Mouse (Mus musculus): ENCODE data around the gene Dusp7.

Dusp7 gene

DNA sequence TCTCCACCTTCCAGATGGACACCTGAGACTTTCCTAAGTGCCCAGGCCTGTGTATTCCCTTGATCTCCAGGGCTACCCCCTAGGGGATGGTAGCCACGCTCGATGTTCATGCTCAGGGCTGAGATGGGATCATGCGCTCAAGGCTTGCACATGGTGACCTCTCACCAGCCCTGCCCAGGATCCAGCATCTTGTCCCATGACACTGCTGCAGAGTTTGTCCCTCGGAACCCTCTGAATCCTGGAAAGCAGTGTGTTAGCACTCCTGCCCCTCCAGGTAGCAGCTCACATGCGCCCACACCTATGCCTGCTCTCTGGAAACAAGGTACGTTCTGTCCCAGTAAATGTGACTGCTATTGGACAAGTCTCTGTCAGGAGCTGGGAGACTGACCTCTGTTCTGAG, 13.6 kb upstream of the Dusp7 start:
- DNase-seq (ENCODE audit: low spot score in 2 of 2), result no peak

DNA sequence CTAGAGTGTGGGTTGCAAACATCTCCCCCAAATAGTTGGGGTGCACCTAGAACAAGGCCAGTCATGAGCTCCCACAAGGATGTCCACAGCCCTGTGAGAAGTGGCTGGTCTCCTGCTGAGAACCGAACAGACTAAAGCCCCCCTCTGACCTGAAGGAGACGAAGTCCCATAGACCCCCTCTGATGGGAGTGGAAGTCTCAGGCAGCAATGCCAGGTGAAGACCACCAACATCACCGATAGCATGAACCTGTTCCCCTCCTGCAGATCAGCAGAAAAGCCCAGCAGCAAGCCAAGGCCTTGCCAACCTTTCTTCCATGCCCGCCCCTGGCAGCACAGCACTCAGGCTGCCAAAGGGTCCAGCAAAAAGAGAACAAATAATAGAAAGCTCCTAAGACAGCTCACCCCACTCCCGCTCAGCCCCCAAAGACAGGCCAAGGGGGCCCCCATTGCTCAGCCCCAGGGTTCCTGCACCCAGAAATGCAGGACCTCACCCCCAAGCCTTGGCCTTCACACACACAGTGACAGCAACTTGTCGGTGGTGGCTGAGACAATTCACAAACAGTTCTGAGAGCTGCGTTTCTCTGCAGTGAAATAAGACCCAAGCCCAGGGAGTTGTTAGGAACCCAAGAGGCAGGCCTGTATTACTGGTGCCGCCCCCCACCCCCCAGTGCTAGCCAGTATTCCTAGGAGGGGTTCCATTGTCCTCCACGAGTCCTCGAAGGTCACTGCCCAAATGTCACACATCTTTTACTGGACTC, 13.0 kb upstream of the Dusp7 start:
- DNase-seq (ENCODE audit: low spot score in 2 of 2), result no peak

DNA sequence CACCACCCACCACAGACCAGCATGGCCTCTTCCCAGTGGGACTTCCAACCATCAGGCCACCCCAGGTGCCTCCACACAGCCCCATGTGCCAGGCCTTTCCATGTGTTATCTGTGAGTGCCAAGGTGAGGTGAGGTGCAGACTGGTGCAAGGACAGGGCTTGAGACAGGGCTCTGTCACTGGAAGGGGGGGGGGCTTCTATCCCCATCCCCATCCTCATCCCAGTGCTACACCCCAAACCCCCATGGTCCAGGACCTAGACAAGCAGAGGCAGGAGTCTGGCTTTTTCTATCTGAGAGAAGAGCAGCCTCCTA, 12.5 kb upstream of the Dusp7 start:
- DNase-seq (ENCODE audit: low spot score in 2 of 2), result no peak

DNA sequence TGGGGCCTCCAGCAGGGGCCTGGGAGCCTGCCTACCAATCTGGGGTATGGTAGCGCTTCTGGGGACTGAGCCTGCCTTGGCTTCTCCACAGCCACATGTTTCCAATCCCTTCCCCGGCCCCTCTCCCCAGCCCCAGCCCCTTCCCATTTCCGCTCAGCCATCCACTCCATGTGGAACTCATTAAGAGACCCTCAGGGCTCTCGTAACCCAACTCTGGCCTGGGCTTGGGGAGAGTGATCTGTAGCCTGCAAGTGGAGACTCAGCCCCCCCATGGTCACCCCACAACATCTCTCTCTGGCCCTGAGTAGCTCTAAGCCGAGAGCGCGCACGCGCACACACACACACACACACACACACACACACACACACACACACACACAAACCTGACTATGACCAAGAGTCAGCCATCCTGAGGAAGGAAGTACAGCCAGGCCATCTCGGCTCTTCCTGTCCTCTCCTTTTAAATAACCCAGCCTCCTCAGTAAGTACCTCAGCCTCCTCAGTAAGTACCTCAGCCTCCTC, 12.0 kb upstream of the Dusp7 start:
- DNase-seq (ENCODE audit: low spot score in 2 of 2), result no peak

DNA sequence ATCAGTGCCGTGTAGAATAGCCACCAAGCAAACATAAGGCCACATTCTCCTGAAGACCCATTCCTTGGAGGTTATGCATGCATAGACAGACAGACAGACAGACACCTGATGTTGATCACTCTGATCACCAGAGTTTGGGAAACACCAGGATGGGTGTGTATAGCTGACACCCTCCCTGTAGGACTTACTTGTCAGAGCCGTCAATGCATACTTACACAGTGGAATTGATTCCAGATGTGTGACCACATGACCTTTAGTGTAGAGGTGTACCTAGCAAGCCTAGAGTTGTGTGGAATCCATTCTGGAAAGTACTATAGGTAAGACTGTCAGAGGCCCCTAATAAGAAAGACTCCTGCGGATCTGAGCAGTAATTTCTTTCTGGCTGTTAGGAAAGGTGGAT, 11.3 kb upstream of the Dusp7 start:
- DNase-seq (ENCODE audit: low spot score in 2 of 2), result no peak

DNA sequence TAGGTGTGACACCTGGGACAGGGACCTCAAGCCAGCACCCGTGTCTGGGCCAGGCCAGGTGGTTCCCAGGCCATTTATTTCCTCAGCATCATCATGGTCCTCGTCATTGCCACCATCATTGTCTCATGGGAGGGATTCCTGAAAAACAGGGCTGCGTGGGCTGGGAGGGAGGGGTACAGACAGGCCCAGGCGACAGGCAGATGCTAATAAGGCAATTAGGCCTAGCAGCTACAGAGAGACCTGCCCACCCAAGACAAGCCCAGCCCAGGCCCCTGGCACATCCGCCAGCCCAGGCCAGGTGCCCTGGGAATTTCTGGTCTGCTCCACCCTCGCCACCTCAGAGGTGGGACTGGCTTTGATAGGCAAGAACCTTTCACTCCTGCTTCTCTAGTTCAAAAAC, 9.1 kb upstream of the Dusp7 start:
- DNase-seq (ENCODE audit: low spot score in 2 of 2), result no peak

DNA sequence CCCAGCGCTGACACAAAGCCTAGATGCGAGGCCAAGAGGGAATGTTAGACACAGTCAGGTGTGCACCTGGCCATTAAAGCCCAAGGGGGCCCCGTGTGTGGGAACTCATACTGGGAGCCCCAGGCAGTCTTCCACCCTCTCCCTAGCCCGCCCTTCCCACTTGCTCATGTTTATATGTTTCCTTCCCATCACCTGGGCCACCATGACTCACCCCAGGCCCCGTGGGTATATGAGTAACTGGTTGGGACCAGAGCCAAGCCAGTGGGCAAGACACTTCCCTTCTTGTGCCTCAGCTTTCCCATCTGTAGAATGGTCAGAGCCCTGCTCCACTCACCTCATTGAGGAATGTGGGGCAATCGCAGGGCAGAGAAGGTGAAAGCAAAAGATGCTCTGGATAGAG, 7.3 kb upstream of the Dusp7 start:
- no peak for DNase-seq (ENCODE audit: low spot score in 2 of 2)

DNA sequence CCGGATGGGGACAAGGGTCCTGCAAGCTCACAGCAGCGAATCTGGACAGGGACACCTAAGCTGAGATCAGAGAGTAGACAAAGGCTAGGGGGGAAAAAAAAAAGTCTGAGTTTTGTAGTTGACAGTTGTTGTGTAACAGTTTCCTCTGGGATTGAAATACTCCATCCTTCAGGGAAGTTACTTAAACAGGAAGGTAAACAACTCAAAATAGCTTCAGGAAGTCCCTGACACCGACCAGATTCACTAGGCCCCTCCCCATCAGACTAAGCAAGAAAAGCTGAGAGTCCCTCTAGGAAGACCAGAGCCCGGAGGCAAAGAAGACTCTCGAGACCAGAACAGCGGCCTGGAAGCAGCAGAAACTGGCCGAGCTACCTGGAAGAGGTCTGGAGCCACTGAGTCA, 3.1 kb upstream of the Dusp7 start:
- no peak for DNase-seq (ENCODE audit: low spot score in 2 of 2)

DNA sequence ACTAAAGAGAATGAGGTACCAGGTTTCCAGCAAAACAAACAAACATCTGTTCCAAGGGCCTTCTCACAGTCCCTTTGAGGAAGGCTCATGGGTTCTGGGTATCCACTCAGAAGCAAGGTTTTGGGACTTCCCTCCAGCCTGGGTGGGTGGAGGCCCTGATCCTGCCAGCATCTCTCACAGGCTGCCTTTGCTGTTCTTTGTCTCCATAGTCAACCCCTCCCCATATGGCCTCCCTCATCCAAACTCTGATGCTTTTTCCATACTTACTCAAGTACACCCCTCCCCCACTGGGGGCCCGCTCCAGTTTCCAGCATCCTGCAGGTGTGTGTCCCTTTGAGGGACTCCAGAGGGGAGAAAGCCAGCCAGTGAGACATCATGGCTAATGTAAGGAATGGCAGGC, 2.2 kb upstream of the Dusp7 start:
- DNase-seq (ENCODE audit: low spot score in 2 of 2), result no peak

DNA sequence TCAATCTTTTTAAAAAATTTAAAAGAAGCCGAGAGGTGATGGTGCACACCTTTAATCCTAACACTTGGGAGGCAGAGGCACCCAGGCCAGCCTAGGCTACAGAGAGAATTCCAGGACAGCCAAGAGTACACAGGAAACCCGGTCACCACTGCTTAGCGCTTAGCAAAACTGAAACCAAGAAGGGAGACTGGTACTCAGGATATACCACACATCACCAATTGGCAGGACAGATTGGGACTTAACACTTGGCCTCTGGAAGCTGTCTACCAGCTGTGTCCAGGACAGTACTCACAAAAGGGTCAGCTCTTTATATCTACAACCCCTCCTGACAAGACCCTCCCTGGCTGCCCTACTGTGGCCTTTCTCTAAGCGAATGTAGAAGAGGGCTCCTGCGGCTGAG, 1.4 kb upstream of the Dusp7 start:
- no peak for DNase-seq (ENCODE audit: low spot score in 2 of 2)

DNA sequence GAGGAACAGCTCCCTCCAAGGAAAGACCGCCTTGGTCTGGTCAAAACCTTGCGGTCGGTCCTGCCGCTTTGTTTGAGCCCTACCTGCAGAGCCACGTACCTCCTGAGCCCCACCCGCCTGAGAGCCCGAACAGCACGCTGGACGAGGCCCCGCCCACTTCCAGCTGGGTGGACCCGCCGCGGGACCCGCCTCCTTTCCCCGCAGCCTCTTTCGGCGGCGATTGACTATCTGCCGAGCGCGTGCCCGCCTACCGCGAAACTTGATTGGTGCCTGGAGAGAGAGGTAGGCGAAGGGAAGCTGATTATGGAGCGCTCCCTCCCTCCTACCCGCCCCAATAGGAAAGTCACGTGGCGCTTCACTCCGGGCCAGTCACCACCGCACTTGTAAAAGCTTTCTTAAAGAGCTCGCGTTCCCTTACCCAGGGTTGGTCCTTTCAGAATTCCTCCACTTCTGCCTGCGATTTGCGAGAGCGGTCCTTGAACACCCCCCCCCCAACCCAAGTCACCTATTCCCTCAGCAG, 780 bp upstream of the Dusp7 start:
- peak; percentile 87 to 91 for DNase-seq (ENCODE audit: low spot score in 2 of 2)

DNA sequence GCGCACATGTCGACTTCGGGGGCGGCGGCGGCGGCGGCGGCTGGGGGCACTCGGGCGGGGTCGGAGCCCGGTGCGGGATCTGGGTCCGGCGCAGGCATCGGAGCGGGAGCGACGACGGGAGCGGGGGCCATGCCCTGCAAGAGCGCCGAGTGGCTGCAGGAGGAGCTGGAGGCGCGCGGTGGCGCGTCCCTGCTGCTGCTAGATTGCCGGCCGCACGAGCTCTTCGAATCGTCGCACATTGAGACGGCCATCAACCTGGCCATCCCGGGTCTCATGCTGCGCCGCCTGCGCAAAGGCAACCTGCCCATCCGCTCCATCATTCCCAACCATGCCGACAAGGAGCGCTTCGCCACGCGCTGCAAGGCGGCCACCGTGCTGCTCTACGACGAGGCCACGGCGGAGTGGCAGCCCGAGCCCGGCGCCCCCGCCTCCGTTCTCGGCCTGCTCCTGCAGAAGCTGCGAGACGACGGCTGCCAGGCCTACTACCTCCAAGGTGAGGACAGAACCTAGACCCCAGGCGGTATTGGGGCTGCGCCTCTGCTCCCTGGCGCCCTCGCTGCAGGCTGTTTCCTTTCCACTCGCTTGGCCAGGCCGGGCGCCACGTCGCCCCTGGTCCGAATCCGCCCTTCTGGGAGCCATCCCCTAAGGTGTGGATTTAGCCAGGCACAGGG, 534 bp downstream of the Dusp7 start:
- DNase-seq (ENCODE audit: low spot score in 2 of 2), result peak; percentile 39 to 69

DNA sequence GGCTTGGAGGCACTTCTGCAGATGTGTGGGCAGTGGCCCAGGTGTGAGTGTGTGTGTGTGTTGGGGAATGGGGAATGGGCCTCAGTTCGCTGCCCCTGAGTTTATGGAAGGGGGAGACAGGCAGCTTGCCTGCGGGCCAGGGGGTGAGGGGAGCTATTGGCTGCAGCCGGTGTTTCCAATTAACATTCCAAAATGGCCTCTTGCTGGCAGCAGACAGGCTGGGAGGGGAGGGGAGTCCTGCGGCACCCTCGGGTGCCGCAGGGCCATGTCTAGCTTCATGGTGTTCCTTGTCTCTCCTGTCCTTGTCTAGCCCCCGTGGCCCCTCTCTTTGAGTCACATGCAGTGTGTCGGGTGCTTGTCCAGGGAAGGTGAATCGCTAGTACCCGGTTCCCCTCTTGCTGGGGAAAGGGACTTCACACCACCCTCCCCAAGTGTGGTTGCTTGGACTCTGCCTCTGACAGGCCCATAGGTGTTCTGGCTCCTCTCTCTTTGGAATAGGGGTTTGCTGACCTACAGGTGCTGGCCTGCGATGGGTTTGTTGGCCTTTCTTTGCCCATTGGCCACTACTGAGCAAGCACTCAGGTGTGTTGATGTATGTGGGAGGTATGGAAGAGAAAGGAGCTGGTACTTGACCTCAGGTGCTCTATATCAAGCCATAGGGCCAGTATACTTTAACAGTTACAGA, 1.5 kb downstream of the Dusp7 start:
- no peak for DNase-seq (ENCODE audit: low spot score in 2 of 2)

DNA sequence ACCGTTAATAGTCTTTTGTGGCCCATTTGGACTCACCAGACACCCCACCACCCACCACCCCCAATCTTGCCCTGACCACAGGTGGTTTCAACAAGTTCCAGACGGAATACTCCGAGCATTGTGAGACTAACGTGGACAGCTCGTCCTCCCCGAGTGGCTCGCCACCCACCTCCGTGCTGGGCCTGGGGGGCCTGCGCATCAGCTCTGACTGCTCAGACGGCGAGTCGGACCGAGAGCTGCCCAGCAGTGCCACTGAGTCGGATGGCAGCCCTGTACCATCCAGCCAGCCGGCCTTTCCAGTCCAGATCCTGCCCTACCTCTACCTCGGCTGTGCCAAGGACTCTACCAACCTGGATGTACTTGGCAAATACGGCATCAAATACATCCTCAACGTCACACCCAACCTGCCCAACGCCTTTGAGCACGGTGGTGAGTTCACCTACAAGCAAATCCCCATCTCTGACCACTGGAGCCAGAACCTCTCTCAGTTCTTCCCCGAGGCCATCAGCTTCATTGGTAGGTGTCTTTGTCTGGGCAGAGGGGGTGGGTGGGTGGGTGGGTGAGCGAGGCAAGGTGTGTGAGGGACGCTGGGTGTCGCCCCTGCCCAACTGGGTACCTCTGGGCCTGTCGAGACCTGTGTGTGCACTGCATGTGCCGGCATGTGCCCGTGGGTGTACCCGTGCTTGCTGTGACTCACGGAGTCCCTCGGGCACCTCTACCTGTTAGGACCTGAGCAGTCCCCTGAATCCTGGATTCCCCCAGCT, 2.4 kb downstream of the Dusp7 start:
- DNase-seq (ENCODE audit: low spot score in 2 of 2), result no peak

DNA sequence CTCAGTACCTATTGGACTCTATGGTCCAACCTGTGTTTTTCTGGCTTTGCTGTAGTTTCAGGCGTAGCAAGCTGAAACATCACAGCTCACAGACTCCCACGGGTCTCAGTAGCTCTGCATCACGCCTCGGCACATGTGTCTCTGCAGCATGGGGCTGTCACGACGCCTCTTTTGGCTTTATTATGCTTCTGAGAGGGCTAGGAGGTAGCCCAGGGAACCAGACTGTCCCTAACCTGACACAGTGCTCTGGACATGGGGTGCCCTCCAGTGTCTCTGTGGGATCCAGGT, 2.9 kb downstream of the Dusp7 start:
- no peak for DNase-seq (ENCODE audit: low spot score in 2 of 2)

DNA sequence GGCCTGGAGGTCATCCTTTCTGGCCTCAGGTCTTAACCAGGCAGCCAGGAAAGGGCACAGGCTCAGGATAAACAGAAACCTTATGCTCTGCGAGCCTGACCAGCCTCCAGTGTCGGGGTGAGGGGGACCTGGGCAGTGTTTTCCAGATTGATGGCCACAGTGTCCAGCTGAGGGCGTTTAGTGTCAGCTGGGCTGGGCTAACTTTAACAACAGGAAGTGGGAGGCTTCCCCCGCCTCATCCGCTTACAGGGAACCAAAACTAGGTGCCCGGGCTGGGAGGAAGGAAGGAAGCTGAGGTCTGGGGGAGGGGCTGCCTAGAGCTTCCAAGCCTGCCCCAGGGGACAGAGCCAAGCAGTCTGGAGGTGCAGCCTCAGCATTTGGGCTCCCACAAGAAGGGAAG, 3.3 kb downstream of the Dusp7 start:
- no peak for DNase-seq (ENCODE audit: low spot score in 2 of 2)

DNA sequence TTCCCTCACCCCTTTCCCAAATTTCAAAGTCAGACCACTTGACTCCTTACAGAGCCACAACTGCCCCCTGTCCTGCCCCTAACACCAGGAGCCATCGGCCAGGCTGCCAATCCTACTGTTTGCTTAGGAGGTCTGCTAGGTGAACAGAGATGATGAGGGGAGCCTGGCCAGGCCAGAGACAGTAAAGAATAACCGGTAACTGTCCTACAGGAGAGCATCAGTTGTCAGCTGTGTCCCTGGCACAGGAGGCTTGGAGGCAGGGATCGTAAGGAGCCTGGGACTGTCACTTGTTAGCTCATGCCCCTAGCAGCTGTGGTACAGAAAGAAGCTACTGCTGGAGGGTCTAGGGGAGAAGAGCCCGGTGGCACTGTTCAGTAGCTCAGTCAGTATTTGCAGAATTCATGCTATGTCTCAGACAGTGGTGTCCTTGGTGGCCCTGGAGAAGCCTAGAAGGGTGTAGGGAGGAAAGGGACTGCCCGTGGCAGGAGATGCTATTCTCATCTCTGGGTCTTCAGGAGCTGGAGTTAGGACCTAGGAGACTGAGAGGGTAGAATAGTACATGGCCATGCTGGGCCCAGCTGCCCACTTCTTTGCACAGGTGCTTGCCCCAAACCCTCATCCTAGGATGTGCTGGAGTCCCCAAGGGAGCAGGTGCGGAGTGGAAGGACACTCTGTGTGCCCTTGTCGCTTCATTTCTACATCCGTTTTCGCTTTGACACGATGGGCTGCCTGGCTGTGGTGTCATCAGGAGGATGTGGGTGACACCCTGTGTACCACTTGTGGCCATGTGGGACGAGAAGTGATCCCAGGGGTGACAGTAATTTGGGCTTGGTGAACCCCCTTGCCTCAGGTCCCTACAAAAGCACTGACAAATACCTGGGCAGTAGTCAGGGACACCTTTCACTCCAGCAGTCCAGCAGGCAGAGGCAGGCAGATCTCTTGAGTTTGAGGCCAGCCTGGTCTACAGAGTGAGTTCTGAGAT, 4.3 kb downstream of the Dusp7 start:
- no peak for DNase-seq (ENCODE audit: low spot score in 2 of 2)

DNA sequence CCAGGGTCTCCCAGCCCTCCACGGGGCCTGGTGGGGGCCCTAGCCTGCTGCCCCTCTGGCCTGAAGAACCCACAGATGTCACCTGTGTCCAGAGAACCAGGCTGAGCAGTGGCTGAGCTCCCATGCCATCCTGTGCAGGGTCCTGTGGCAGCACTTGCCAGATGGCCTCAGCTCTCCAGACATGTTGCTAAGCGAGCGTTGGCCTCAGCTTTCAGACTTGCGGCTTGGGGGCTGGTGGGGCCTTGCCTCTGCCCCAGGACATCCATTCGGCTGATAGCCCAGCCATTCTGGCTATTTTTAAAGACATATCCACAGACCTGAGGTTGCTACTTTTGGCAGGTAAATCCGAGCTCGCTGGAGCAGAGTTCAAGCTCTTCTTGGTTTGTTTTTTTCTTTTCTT, 5.5 kb downstream of the Dusp7 start:
- DNase-seq (ENCODE audit: low spot score in 2 of 2), result no peak

DNA sequence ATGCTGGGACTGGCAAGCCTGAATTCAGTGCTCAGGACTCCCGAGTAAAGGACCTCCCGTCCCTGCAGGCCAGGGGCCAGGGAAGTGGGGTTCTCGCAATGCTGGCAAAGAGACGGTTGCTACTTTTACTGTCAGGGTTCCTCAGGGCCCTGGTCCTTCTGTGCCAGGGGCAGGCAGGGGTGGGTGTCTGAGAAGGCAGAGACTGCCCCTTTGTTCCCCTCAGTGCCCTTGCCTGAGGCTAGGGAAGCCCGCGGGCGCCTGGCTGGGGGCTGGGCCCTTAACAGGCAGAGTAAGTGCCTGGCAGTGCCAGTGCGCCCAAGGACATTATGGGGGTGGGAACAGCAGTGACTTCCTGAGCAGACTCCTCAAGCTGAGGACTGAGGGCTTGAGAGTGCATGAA, 8.8 kb downstream of the Dusp7 start:
- DNase-seq (ENCODE audit: low spot score in 2 of 2), result no peak

DNA sequence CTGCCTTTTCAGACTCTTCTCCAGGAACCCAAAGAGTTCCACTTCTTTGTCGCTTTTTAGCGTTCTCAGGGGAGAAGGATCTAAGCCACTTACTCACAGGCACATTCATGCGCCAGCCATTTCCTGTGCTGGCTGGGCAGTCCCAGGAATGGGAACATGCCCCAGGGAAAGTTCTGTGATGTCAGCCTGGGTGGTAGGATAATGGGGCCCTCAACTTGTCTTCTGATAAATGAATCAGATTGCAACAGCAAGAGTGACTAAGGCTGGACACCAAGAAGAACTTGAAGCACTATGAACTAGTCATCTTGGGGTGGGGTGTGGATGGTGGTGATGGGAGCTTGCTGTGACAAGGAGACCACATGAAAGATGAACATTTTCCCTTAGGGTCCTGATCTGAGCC, 9.6 kb downstream of the Dusp7 start:
- no peak for DNase-seq (ENCODE audit: low spot score in 2 of 2)

DNA sequence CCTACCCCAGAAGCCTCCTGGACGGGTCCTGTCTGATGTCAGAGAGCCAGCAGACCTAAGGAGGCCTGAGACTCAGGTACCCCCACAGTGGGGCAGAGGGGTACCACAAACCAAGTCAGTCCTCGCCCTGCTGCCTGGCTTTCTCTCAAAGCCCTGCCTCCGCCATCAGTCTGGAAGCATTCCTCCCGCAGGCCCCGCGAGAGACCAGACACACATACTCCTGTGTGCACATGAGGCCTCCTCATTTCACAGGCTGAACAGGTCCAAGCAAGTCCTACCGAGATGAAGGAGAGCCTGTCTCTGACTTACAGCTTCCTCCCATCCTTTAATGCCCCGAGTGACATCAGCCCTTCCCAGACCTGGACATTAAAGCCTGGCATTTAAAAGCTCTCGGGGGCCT, 10.3 kb downstream of the Dusp7 start:
- DNase-seq (ENCODE audit: low spot score in 2 of 2), result no peak
